Mouse (Mus musculus) hindbrain, embryonic 15.5 days (tissue): ENCODE measurements at regions not wholly inside any gene's neighbourhood (a gene's known extent, or its start where the extent isn't known, plus 50 kb on each side); places are given as distances from the start of the nearest gene placed in this dataset.

Source experiments
- ATAC-seq: fragments of 200-750 bp; cut with Nextera tagmentation; 2 replicates; pipeline ENCODE4 v1.8.0; 2017; ENCODE audit warnings: low read depth, moderate number of reproducible peaks, moderate TSS enrichment; ENCODE audit not compliant: low FRiP score
- H3K27ac ChIP-seq: fragments of 300-500 bp; sonication (generic); replicated peaks from 2 replicates; pipeline ENCODE4 v1.5.1; 2015; ENCODE audit warnings: mild to moderate bottlenecking, inconsistent platforms
- H3K27me3 ChIP-seq: fragments of 300-500 bp; sonication (generic); 2 replicates; pipeline ENCODE4 v1.6.1; 2015; ENCODE audit warnings: control low read depth, inconsistent platforms
- H3K36me3 ChIP-seq: fragments of 300-500 bp; sonication (generic); 2 replicates; pipeline ENCODE4 v1.6.1; 2015; ENCODE audit warnings: control low read depth, inconsistent platforms
- H3K4me1 ChIP-seq: fragments of 300-500 bp; sonication (generic); replicated peaks from 2 replicates; pipeline ENCODE4 v1.6.1; 2015; ENCODE audit warnings: control low read depth, inconsistent platforms
- H3K4me2 ChIP-seq: fragments of 300-500 bp; sonication (generic); 2 replicates; pipeline ENCODE4 v1.6.1; 2015; ENCODE audit warnings: moderate library complexity, mild to moderate bottlenecking, inconsistent platforms
- H3K4me3 ChIP-seq: fragments of 300-500 bp; sonication (generic); 2 replicates; pipeline ENCODE4 v1.5.1; 2015; ENCODE audit warnings: mild to moderate bottlenecking, inconsistent platforms
- H3K9ac ChIP-seq: fragments of 300-500 bp; sonication (generic); 2 replicates; pipeline ENCODE4 v1.6.1; 2015; ENCODE audit warnings: inconsistent platforms
- H3K9me3 ChIP-seq: fragments of 300-500 bp; sonication (generic); 2 replicates; pipeline ENCODE4 v1.6.1; 2016; ENCODE audit warnings: control low read depth, inconsistent platforms
- WGBS: fragments of 180-500 bp; shearing (Covaris S2); methylation state at CpG from one replicate; pipeline ENCODE4 v1.1.7; 2015; 5-methylcytosine and 5-hydroxymethylcytosine counted together

DNA sequence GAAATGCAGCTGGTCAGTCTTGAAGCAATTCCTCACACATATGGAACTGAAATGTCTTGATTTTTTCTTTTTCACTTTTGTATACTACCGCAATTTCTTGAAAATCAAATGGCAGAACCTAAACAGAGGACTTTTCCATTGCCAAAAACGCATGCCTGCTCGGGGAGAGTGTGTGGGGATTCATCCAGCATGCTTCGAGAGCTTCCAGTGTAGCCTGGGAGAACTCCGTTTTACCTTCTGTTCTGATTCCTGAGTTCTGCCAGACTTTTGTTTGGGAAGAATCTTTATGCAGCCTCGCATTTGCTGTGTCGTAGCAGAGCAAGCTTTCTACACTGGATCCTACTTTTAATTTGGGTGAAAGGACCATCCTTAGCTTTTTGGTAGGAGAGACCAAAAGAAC, 461.4 kb downstream of the Lmo4 start:
- Histone ChIP-seq H3K9me3 (no peaks in the 10 kb centered on the region), H3K36me3 (no peaks in the 10 kb centered on the region), H3K4me3 (no peak overlapping the region), H3K27ac (no peak overlapping the region), H3K4me1 (no peaks in the 10 kb centered on the region), H3K4me2 (no peak overlapping the region), H3K27me3 (no peaks in the 10 kb centered on the region), H3K9ac (no peak overlapping the region)
- 60% methylated on average over 7 of the region's 7 CpGs for WGBS
- no peak for ATAC-seq

DNA sequence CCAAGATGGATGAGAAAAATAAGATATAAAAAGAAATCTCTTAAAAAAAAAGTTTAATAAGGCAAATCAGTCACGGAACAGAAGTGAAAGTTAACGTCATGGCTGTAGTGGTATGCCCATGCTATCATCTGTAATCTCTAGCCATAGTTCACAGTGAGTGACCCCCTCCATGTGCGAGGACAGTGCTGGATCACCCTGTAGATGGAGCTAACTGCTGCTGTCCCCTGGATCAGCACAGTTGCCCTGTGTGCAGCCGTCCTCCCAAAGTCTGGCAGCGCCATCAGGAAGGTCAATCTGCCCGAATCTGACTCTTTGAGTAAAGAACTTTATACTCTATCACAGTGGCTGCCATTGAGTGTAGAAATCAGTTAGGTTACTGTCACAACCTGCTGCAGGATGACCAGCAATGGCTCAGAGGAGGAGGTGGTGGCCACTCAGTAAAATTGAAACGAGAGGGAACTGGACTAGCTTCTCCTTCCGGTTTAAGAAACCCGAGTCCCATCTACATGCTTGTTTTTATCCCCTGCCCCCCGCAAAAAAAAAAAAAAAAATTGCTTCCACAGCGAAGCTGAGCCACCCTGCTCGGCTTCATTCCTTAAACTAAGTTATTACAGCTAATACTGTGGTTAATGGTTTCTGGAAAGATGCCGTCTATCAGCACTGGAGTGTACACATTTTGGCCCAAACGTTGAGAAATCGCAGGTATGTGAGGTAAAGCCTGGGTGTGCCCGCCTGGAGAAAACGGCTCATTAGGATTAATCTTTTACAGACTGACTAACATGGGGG, 462.0 kb downstream of the Lmo4 start:
- H3K36me3 ChIP-seq, result no peaks in the 10 kb centered on the region
- ATAC-seq, result no peak
- 80% methylated on average over 17 of the region's 17 CpGs for WGBS
- no peak overlapping the region for H3K4me3 ChIP-seq
- no peak overlapping the region for H3K27ac ChIP-seq
- H3K9me3 ChIP-seq, result no peaks in the 10 kb centered on the region
- H3K4me1 ChIP-seq, result no peaks in the 10 kb centered on the region
- no peak overlapping the region for H3K9ac ChIP-seq
- H3K4me2 ChIP-seq, result no peak overlapping the region
- no peaks in the 10 kb centered on the region for H3K27me3 ChIP-seq

DNA sequence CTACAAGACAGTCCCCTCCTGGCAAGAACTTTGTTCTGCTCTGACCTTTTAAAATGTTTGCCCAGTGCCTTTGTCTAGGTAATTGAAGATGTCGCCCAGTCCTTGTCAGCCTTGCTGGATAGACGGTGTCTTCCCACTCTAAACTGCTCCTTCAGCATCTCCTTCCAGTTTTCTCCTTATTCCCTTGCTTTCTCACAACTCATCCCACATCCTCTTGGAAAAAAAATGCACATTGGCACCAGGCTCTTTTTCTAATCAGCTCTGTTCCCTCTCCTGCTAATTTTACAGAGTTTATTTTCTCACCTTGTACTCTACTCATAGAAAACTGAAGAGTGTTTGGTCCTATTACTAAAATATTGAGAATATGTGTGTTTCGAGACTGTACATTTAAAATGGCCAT, 466.3 kb downstream of the Lmo4 start:
- WGBS, result 62% methylated on average over 3 of the region's 3 CpGs
- Histone ChIP-seq H3K27ac (no peak overlapping the region), H3K36me3 (no peaks in the 10 kb centered on the region), H3K9ac (no peak overlapping the region), H3K4me2 (no peak overlapping the region), H3K4me3 (no peak overlapping the region), H3K9me3 (no peaks in the 10 kb centered on the region), H3K4me1 (no peaks in the 10 kb centered on the region), H3K27me3 (no peaks in the 10 kb centered on the region)
- no peak for ATAC-seq

GRCm38 (mm10) chr3:143737844-143738243, 467.2 kb downstream of the Lmo4 start:
- Histone ChIP-seq H3K27me3 (no peaks in the 10 kb centered on the region), H3K9ac (no peak overlapping the region), H3K4me1 (no peaks in the 10 kb centered on the region), H3K4me3 (no peak overlapping the region), H3K4me2 (no peak overlapping the region), H3K9me3 (no peaks in the 10 kb centered on the region), H3K27ac (no peak overlapping the region), H3K36me3 (no peaks in the 10 kb centered on the region)
- ATAC-seq, result no peak
- 82% methylated on average over 6 of the region's 6 CpGs for whole genome bisulfite sequencing

DNA sequence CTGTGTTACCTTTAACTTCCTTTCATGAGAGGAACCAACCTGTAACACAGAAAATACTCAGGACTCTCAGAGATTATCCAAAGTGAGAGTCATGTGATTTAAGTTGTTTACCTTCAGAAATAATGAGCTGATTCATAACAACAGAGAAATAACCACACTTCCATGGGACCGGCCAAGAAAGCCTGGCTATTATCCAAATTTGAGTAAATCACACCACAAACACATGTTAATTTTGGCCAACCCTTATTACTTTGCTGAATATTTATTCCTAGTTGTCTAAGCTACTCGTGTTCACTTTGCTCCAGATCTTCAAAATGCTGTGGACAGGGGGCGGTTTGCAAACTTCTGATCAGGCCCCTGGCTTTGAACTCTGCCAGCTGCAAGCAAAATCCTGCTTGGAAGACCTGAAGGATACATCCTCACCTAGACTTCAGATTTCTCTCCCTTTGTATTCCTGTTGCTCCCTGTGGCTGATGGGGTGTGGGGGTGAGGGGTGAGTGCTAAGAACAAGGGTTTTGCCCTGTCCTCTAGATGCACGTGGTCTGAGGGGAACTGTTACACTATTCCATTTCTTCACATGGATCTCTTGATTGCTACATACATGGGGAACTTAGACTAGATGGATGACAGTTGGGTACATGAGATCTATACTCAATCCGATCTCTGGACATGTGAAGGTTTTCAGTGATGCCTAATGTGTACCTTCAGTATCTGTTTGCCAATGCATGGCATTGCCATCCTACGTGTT, 468.2 kb downstream of the Lmo4 start:
- no peaks in the 10 kb centered on the region for H3K4me1 ChIP-seq
- H3K27ac ChIP-seq, result no peak overlapping the region
- H3K9me3 ChIP-seq, result no peaks in the 10 kb centered on the region

GRCm38 (mm10) chr3:143734791-143735190, 470.2 kb downstream of the Lmo4 start:
- no peak overlapping the region for H3K4me2 ChIP-seq
- H3K27me3 ChIP-seq, result no peaks in the 10 kb centered on the region
- H3K4me3 ChIP-seq, result no peak overlapping the region
- H3K9me3 ChIP-seq, result no peaks in the 10 kb centered on the region
- H3K36me3 ChIP-seq, result no peaks in the 10 kb centered on the region
- no peaks in the 10 kb centered on the region for H3K4me1 ChIP-seq
- no peak overlapping the region for H3K27ac ChIP-seq
- no peak for ATAC-seq
- WGBS, result 82% methylated on average over 2 of the region's 2 CpGs
- no peak overlapping the region for H3K9ac ChIP-seq

More for the DNA sequence above, 468.2 kb downstream of the Lmo4 start:
- H3K9ac ChIP-seq, result no peak overlapping the region
- H3K36me3 ChIP-seq, result no peaks in the 10 kb centered on the region
- 86% methylated on average over 6 of the region's 6 CpGs for WGBS
- H3K27me3 ChIP-seq, result no peaks in the 10 kb centered on the region
- no peak for ATAC-seq
- H3K4me2 ChIP-seq, result no peak overlapping the region
- H3K4me3 ChIP-seq, result no peak overlapping the region

DNA sequence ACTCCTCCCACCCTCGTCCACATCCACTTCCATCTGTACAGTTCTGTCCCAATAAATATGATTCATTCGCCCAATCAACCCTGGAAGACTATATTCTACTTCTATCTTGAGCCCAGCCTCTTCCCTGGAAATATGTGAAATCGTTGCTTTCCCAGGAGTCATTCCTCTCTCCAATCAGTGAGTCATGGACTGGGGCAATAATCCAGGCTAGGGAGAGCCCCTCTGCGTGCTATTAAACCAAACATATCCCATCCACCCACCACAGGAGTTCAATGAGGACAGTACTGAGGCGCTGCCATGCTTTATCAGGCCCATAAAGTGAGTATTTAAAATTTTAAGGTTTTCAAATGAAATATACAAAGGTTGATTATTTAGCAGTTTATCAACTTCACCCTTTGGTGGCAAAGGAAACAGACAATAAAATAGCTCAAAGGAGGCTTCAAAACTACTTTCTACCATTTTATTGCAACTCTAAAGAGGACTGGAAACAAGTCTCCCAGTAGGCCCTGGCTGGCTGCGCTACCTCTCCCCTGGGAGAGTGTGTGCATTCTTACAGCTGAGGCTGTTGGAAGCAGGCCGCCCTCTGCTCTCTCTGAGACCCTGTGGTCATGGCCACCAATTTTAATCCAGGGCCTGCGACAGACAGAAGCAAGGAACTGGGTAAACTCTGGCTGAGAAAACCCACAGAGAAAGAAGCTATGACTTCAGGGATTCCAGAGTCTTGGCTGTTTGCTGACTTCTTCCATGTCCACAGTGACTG, 471.9 kb downstream of the Lmo4 start:
- WGBS, result 85% methylated on average over 8 of the region's 8 CpGs
- no peak for ATAC-seq
- H3K9ac ChIP-seq, result no peak overlapping the region

DNA sequence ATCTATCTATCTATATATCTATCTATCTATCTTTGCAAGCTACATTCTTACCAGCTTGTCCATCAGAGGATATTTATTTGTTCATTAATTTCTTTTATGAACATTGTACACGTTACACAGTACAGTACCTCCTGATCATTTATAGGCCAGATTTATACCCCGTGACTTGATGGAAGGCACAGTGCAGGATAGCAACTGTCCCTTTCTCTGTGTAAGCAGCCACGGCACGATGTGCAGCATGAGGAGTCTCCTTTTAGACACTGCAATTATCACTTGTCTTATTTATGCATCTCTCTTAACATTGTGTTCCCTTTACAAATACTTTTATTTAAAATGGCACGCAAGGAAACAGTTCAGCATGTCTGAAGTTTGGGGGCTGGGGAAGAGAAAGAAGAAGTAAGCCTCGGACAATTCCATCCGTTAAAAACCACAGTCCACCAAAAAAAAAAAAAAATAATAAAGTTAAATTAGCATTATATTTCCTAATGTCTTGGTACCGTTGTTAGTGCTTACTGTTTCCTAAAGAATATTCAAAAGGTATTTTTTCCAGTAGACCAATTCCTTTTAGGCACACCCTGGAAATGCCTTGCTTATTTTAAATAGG, 475.4 kb downstream of the Lmo4 start:
- H3K27me3 ChIP-seq, result no peaks in the 10 kb centered on the region
- WGBS, result 72% methylated on average over 8 of the region's 8 CpGs
- no peak for ATAC-seq
- H3K4me2 ChIP-seq, result no peak overlapping the region
- no peaks in the 10 kb centered on the region for H3K4me1 ChIP-seq
- no peak overlapping the region for H3K4me3 ChIP-seq
- no peaks in the 10 kb centered on the region for H3K9me3 ChIP-seq
- H3K27ac ChIP-seq, result no peak overlapping the region
- H3K9ac ChIP-seq, result no peak overlapping the region
- H3K36me3 ChIP-seq, result no peaks in the 10 kb centered on the region

More for the DNA sequence above, 471.9 kb downstream of the Lmo4 start:
- H3K27ac ChIP-seq, result no peak overlapping the region
- H3K9me3 ChIP-seq, result no peaks in the 10 kb centered on the region
- no peaks in the 10 kb centered on the region for H3K4me1 ChIP-seq
- H3K27me3 ChIP-seq, result no peaks in the 10 kb centered on the region
- H3K36me3 ChIP-seq, result no peaks in the 10 kb centered on the region
- H3K4me3 ChIP-seq, result no peak overlapping the region
- H3K4me2 ChIP-seq, result no peak overlapping the region

- Histone ChIP-seq H3K36me3 (no peaks in the 10 kb centered on the region), H3K4me1 (no peaks in the 10 kb centered on the region), H3K27me3 (no peaks in the 10 kb centered on the region), H3K4me3 (no peak overlapping the region), H3K4me2 (no peak overlapping the region), H3K9ac (no peak overlapping the region), H3K27ac (no peak overlapping the region), H3K9me3 (no peaks in the 10 kb centered on the region)
- 79% methylated on average over 2 of the region's 2 CpGs for WGBS
- ATAC-seq, result no peak
Measured at GRCm38 (mm10) chr3:143722571-143722970, 482.4 kb downstream of the Lmo4 start.

- Histone ChIP-seq H3K9ac (no peak overlapping the region), H3K27ac (no peak overlapping the region), H3K4me2 (no peak overlapping the region), H3K4me1 (no peaks in the 10 kb centered on the region), H3K27me3 (no peaks in the 10 kb centered on the region), H3K36me3 (no peaks in the 10 kb centered on the region), H3K9me3 (no peaks in the 10 kb centered on the region), H3K4me3 (no peak overlapping the region)
- 87% methylated on average over 3 of the region's 3 CpGs for WGBS
- no peak for ATAC-seq
Measured at GRCm38 (mm10) chr3:143722082-143722481, 482.9 kb downstream of the Lmo4 start.

DNA sequence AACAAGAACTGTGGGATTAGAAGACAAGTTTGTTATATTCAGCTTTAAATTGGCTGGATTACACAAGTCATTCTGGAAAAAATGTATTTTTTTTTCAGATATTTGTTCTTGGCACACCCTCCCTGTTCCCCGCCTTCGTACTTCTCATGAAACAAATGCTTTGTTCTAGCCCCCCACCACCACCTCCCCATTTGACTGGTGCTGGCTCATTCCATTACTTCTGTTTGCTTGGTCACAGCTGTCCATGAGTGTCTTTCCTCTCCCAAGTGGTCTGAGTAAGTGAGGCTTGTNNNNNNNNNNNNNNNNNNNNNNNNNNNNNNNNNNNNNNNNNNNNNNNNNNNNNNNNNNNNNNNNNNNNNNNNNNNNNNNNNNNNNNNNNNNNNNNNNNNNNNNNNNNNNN, 491.8 kb downstream of the Lmo4 start:
- 0 out of 2 replicates have a peak, but pooled peaks cover 4% of the 10 kb centered on the region for H3K9me3 ChIP-seq
- no peaks in the 10 kb centered on the region for H3K36me3 ChIP-seq
- no peak overlapping the region for H3K4me2 ChIP-seq
- H3K27ac ChIP-seq, result no peak overlapping the region
- no peak overlapping the region for H3K9ac ChIP-seq
- no peaks in the 10 kb centered on the region for H3K27me3 ChIP-seq
- H3K4me1 ChIP-seq, result no peaks in the 10 kb centered on the region
- ATAC-seq, result no peak
- 86% methylated on average over 2 of the region's 2 CpGs for WGBS
- H3K4me3 ChIP-seq, result no peak overlapping the region
